9 mouse cellular contexts compared by ENCODE assay signal in genomic region chr3:129590548-129591226, GRCm38 (mm10). TPM values are rescaled to one million over a fixed set of nuclear protein-coding genes. Genes with fewer than 3 reads are reported as not detected.
A peak's percentile ranks its signal among the peaks of the same experiment; 100 is the strongest.
DNase-seq lines count a peak whose midpoint lies in the region; TF ChIP-seq lines count a peak whose summit lies in the region.
"Had no signal": no experiment of that assay in that cellular context is flagged by ENCODE, and none has a peak within 500 bp of the region (broad histone marks: within the 10 kb centered on the region; RNA-seq: fewer than 3 reads in every experiment).

No protein-coding gene starts in this region.

- WGBS in heart, adult 2 months, result 66% methylated on average over 17 of the region's 17 CpGs

- H3K27me3 ChIP-seq in heart, adult 2 months (ENCODE audit: control insufficient read depth, insufficient read depth, low read length), result no peaks in the 10 kb centered on the region
- H3K27me3 ChIP-seq: limb, embryonic 15.5 days had no signal

- H3K36me3 ChIP-seq in heart, adult 2 months (ENCODE audit: control insufficient read depth, insufficient read depth, low read length), result no peaks in the 10 kb centered on the region
- H3K36me3 ChIP-seq: limb, embryonic 15.5 days had no signal

- peaks cover 1% of the 10 kb centered on the region; the same call in 1 of the 2 replicates for H3K4me1 ChIP-seq in heart, adult 2 months (ENCODE audit: control insufficient read depth, insufficient read depth, low read length)
- H3K4me1 ChIP-seq: limb, embryonic 15.5 days had no signal

- TF ChIP-seq POLR2A in heart, adult 2 months (IDR thresholded peaks at IDR 0.05; ENCODE audit: insufficient read depth, low read depth, low read length), result no peak

- H3K79me2 ChIP-seq in heart, adult 2 months (replicated peaks; ENCODE audit: control insufficient read depth, insufficient read depth, low read length), result no peaks in the 10 kb centered on the region

- no peak for TF ChIP-seq EP300 in heart, adult 2 months (IDR thresholded peaks at IDR 0.05; ENCODE audit: insufficient read depth, low read depth, low read length)

- intact Hi-C loops in heart, adult 2 months (cut with DNase I), result no loop called here
- intact Hi-C loops in gastrocnemius, adult 2 months (cut with DNase I), result no loop called here

- H3K4me3 ChIP-seq in heart, adult 2 months, result 0 out of 2 replicates have a peak overlapping the region, but pooled peaks have one; percentile 9
- H3K4me3 ChIP-seq in gastrocnemius, adult 2 months, result no peak overlapping the region
- H3K4me3 ChIP-seq: limb, embryonic 15.5 days had no signal

- H3K9ac ChIP-seq in heart, adult 2 months (ENCODE audit: low read depth, low read length), result no peak overlapping the region
- H3K9ac ChIP-seq: limb, embryonic 15.5 days had no signal

- no peak overlapping the region for H3K27ac ChIP-seq in heart, adult 2 months
- no peak overlapping the region for H3K27ac ChIP-seq in gastrocnemius, adult 2 months
- H3K27ac ChIP-seq: limb, embryonic 15.5 days had no signal

- DNase-seq in CD4-positive, CD25-positive, alpha-beta regulatory T cell, adult 2 months (ENCODE audit: low read depth, low spot score), result peak; percentile 80
- peak; percentile 81 for DNase-seq in R1 (ENCODE audit: low read depth, low spot score)
- DNase-seq in heart, adult 2 months, result peak in 1 of 2 experiments; percentile 46
- DNase-seq in left cerebral cortex, adult 8-10 months (ENCODE audit: low spot score in 2 of 2), result peak; percentile 57 to 63
- DNase-seq in right cerebral cortex, adult 2 months (ENCODE audit: low spot score in 2 of 2), result peak; percentile 82 to 86
- no peak for DNase-seq in gastrocnemius, adult 2 months
- DNase-seq in c-Kit-positive CD71-positive TER-119-positive erythroid progenitor cells, embryonic 14.5 days (ENCODE audit: low spot score), result no peak
- no peak for DNase-seq in embryo, embryonic 9.5 days (ENCODE audit: extremely low spot score)

- no peak for TF ChIP-seq CTCF in heart, adult 2 months (IDR thresholded peaks at IDR 0.05)
- TF ChIP-seq CTCF in gastrocnemius, adult 2 months (IDR thresholded peaks at IDR 0.05), result no peak

RNA-seq across cellular contexts. Expression of gene Elovl6, which starts 58.5 kb away (rescaled TPM):
- total RNA-seq in heart, adult 2 months (2021), result 1 to 10 TPM; 1.3 to 1.7 TPM
- 13.2 and 19.8 TPM in 2 replicates for polyA plus RNA-seq in heart, adult 2 months (2012; rRNA removed)
- total RNA-seq in left cerebral cortex, adult 8-10 months (2022), result 10 to 100 TPM; 23.5 to 30.4 (median 25.6) TPM
- under 1 TPM; 0.33 to 0.89 TPM for total RNA-seq in gastrocnemius, adult 2 months (2021)

Comparison
In these comparisons a context has a peak if more than half of its experiments do, and no peak if none do; other contexts are left out.
1. DNase-seq: peak in CD4-positive, CD25-positive, alpha-beta regulatory T cell, adult 2 months (single experiment), R1 (single experiment), left cerebral cortex, adult 8-10 months (2 of 2) and right cerebral cortex, adult 2 months (2 of 2); none in gastrocnemius, adult 2 months (single experiment), c-Kit-positive CD71-positive TER-119-positive erythroid progenitor cells, embryonic 14.5 days (single experiment) and embryo, embryonic 9.5 days (single experiment).
2. RNA of gene Elovl6, which starts 58.5 kb away (total RNA-seq): 23.5 to 30.4 TPM in left cerebral cortex, adult 8-10 months; 1.3 to 1.7 TPM in heart, adult 2 months and 0.33 to 0.89 TPM in gastrocnemius, adult 2 months; every median in the first group is over 4 times any median in the second.